Mouse (Mus musculus): ENCODE measurements around the gene Nsl1. TPM values are rescaled to one million over a fixed set of nuclear protein-coding genes. Genes with fewer than 3 reads are reported as not detected.

The Nsl1 gene
- polyA plus RNA-seq, 1 experiment from 2014 or later: 3.6 TPM

DNA sequence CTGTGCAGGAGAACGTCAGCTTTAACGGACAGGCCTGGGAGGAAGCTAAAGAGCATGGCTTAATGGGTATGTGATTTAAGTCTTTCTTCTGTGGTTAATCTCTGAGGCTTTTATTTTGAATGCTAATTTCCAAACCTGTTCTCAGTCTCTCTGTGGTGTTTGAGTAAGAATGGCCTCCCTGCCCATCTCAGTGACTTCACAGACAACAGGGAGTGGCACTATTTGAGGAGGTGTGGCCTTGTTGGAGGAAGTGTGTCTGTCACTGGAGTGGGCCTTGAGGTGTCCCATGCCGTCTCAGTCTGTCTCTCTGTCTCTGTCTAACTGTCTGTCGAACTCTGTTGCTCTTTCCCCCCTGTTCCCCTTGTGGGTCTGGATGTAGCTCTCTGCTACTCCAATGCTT lies 2.4 kb downstream of the Nsl1 start:
- no peaks in the 10 kb centered on the region for H3K9me3 ChIP-seq (ENCODE audit: control insufficient read depth, low read length)
- no peaks in the 10 kb centered on the region for H3K36me3 ChIP-seq (ENCODE audit: control insufficient read depth, insufficient read depth, low read length)
- H3K9ac ChIP-seq (ENCODE audit: low read depth, low read length): no peak overlapping the region
- no peak overlapping the region for H3K27ac ChIP-seq (ENCODE audit: low read depth, low read length)
- no peak overlapping the region for H3K4me2 ChIP-seq (ENCODE audit: low read length)
- H3K4me3 ChIP-seq (ENCODE audit: low read length): no peak overlapping the region
- 93% methylated on average over 4 of the region's 4 CpGs for WGBS
- H3K4me1 ChIP-seq (ENCODE audit: control insufficient read depth, insufficient read depth, low read depth, low read length): peaks cover 11% of the 10 kb centered on the region
- H3K27me3 ChIP-seq (replicated peaks; ENCODE audit: control insufficient read depth, insufficient read depth, low read length): no peaks in the 10 kb centered on the region
- no peak for ATAC-seq

DNA sequence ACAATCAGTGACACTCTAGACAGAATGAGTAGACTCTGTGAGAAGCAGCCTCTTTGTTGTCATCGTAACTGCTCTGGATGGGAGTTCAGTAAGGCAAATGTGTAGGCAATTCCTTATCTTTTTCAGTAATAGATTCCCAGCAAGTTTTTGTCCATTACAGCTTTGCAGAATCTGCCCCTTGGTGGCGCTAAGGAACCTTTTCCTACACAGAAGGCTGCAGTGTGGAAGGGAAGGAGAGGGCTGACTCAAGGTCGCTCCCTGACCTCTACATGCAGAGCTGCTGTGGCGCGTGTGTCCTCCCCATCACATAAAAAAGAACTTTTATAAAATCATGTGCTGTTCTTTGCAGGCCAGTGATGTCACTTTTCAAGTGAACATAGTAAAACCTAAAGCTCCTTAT lies 5.6 kb downstream of the Nsl1 start:
- H3K4me1 ChIP-seq (ENCODE audit: control insufficient read depth, insufficient read depth, low read depth, low read length): peaks cover 2% of the 10 kb centered on the region
- no peaks in the 10 kb centered on the region for H3K36me3 ChIP-seq (ENCODE audit: control insufficient read depth, insufficient read depth, low read length)
- H3K9me3 ChIP-seq (ENCODE audit: control insufficient read depth, low read length): no peaks in the 10 kb centered on the region
- no peak overlapping the region for H3K4me2 ChIP-seq (ENCODE audit: low read length)
- H3K27me3 ChIP-seq (replicated peaks; ENCODE audit: control insufficient read depth, insufficient read depth, low read length): no peaks in the 10 kb centered on the region
- no peak overlapping the region for H3K27ac ChIP-seq (ENCODE audit: low read depth, low read length)
- WGBS: 78% methylated on average over 5 of the region's 5 CpGs
- ATAC-seq: no peak
- H3K4me3 ChIP-seq (ENCODE audit: low read length): no peak overlapping the region
- H3K9ac ChIP-seq (ENCODE audit: low read depth, low read length): no peak overlapping the region

DNA sequence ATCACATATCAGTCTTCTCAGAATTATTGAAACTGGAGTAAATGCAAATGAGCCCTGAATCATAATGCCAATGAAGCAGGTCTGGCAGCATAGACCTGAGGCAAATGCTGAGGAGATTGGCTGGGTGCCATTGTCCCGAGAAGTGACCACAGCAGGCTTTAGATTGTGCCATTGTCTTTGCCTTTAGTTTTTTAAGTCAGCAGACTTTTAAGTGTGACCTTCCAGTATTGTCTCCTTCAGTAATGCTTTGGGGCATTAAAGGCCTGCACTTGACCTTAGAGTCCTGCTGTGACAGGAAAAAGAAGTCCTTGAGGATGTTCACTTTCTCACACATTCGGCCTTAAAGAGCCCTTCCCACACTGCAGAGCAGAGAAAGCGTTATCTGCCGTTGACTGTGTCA lies 7.4 kb downstream of the Nsl1 start:
- Histone ChIP-seq H3K4me2 (ENCODE audit: low read length) (no peak overlapping the region), H3K27ac (ENCODE audit: low read depth, low read length) (no peak overlapping the region), H3K9ac (ENCODE audit: low read depth, low read length) (no peak overlapping the region), H3K9me3 (ENCODE audit: control insufficient read depth, low read length) (no peaks in the 10 kb centered on the region), H3K4me3 (ENCODE audit: low read length) (no peak overlapping the region), H3K27me3 (replicated peaks; ENCODE audit: control insufficient read depth, insufficient read depth, low read length) (no peaks in the 10 kb centered on the region), H3K36me3 (ENCODE audit: control insufficient read depth, insufficient read depth, low read length) (no peaks in the 10 kb centered on the region), H3K4me1 (ENCODE audit: control insufficient read depth, insufficient read depth, low read depth, low read length) (no peaks in the 10 kb centered on the region)
- 81% methylated on average over 4 of the region's 4 CpGs for WGBS
- no peak for ATAC-seq

DNA sequence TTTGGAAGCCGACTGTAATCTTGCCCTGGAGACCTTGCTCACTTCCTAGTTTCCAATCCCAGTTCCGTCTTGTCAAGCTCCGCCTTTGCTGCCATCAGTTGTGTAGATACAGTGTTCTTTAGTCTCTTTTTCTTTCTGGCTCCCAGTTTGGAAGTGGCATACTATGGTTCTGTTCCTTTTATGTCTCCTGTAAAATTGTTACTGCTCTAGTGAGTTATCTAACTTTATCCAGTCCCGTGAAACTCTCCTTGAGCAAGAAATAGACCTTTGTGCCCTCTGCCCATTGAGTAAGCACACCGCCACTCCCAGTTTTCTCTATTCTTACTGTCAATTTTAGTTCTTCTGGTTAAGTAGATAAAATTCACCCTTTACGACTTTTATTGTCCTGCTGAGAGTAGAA lies 8.8 kb downstream of the Nsl1 start:
- Histone ChIP-seq H3K36me3 (ENCODE audit: control insufficient read depth, insufficient read depth, low read length) (no peaks in the 10 kb centered on the region), H3K9ac (ENCODE audit: low read depth, low read length) (no peak overlapping the region), H3K9me3 (ENCODE audit: control insufficient read depth, low read length) (no peaks in the 10 kb centered on the region), H3K4me3 (ENCODE audit: low read length) (no peak overlapping the region), H3K27me3 (replicated peaks; ENCODE audit: control insufficient read depth, insufficient read depth, low read length) (no peaks in the 10 kb centered on the region), H3K27ac (ENCODE audit: low read depth, low read length) (no peak overlapping the region), H3K4me1 (ENCODE audit: control insufficient read depth, insufficient read depth, low read depth, low read length) (no peaks in the 10 kb centered on the region), H3K4me2 (ENCODE audit: low read length) (no peak overlapping the region)
- no peak for ATAC-seq
- 87% methylated on average over 6 of the region's 6 CpGs for WGBS

DNA sequence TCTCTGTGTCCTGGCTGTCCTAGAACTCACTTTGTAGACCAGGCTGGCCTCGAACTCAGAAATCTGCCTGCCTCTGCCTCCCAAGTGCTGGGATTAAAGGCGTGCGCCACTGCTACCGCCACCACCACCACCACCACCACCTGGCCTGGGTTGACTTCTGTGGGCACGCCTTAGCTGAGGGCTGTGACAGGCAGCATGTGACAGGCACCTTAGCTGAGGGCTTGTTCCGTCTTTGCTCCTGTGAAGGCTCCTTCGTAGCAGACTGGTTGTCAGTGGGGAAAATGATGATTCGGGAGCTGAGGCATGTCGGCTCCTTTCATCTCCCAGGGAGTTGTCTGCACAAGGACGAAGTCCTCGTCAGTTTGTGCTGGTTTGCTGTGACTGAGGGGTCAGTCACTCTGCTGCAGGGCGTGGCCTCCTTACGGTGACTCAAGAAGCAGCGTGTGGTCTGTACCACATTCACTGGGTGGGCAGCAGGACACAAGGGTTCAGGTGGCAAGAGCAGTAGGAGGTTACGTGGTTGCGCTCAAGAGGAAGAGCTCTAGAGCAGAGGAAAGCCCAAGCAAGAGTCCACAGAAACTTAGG lies 9.6 kb downstream of the Nsl1 start:
- H3K4me3 ChIP-seq (ENCODE audit: low read length): no peak overlapping the region
- no peaks in the 10 kb centered on the region for H3K27me3 ChIP-seq (replicated peaks; ENCODE audit: control insufficient read depth, insufficient read depth, low read length)
- H3K4me2 ChIP-seq (ENCODE audit: low read length): no peak overlapping the region
- no peaks in the 10 kb centered on the region for H3K9me3 ChIP-seq (ENCODE audit: control insufficient read depth, low read length)
- no peak overlapping the region for H3K9ac ChIP-seq (ENCODE audit: low read depth, low read length)
- no peaks in the 10 kb centered on the region for H3K36me3 ChIP-seq (ENCODE audit: control insufficient read depth, insufficient read depth, low read length)
- H3K27ac ChIP-seq (ENCODE audit: low read depth, low read length): no peak overlapping the region
- no peaks in the 10 kb centered on the region for H3K4me1 ChIP-seq (ENCODE audit: control insufficient read depth, insufficient read depth, low read depth, low read length)
- no peak for ATAC-seq
- WGBS: 91% methylated on average over 16 of the region's 16 CpGs

DNA sequence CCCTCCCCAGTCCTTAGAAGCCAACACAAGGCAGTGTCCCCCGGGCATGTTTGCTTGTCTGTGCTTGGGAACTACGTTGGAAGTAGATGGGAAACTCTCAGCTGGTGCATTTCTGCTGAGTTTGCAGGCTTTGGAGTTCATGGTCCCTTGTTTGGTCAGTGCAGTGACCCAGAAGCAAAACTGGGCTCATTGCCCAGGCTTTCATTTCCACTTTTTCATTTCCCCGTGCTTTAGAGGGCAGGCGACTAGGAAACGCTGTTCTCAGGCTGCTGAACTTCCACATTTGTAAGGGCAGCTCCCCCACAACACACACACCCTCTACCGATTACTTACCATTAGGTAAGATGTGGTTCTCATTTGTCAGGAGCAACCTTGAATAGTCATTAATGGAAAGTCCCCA lies 10.2 kb downstream of the Nsl1 start:
- H3K36me3 ChIP-seq (ENCODE audit: control insufficient read depth, insufficient read depth, low read length): no peaks in the 10 kb centered on the region
- no peak overlapping the region for H3K4me3 ChIP-seq (ENCODE audit: low read length)
- H3K4me2 ChIP-seq (ENCODE audit: low read length): no peak overlapping the region
- no peaks in the 10 kb centered on the region for H3K9me3 ChIP-seq (ENCODE audit: control insufficient read depth, low read length)
- no peak overlapping the region for H3K27ac ChIP-seq (ENCODE audit: low read depth, low read length)
- no peaks in the 10 kb centered on the region for H3K4me1 ChIP-seq (ENCODE audit: control insufficient read depth, insufficient read depth, low read depth, low read length)
- no peaks in the 10 kb centered on the region for H3K27me3 ChIP-seq (replicated peaks; ENCODE audit: control insufficient read depth, insufficient read depth, low read length)
- no peak for ATAC-seq
- H3K9ac ChIP-seq (ENCODE audit: low read depth, low read length): no peak overlapping the region
- WGBS: 66% methylated on average over 6 of the region's 6 CpGs

DNA sequence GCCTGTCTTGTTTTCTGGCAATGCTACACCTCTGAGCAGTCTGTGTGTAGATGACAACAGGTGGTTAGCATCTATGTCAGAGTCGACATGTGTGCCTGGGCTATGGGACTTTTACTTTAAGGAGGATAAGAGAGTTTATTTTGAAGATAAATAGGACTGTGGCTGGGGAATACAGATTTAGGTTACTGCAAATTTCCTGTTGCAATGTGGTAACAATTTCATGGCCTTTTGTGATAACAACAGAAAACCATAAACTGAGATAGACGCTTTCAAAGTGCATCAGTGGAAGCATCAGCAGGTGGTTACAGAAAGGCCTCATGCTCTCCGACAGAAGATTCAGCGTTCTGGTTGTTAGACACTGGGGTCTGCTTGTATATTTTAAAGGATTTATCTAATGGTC lies 10.7 kb downstream of the Nsl1 start:
- H3K27me3 ChIP-seq (replicated peaks; ENCODE audit: control insufficient read depth, insufficient read depth, low read length): no peaks in the 10 kb centered on the region
- H3K4me3 ChIP-seq (ENCODE audit: low read length): no peak overlapping the region
- H3K9me3 ChIP-seq (ENCODE audit: control insufficient read depth, low read length): no peaks in the 10 kb centered on the region
- H3K4me1 ChIP-seq (ENCODE audit: control insufficient read depth, insufficient read depth, low read depth, low read length): no peaks in the 10 kb centered on the region
- no peaks in the 10 kb centered on the region for H3K36me3 ChIP-seq (ENCODE audit: control insufficient read depth, insufficient read depth, low read length)
- no peak overlapping the region for H3K27ac ChIP-seq (ENCODE audit: low read depth, low read length)
- no peak for ATAC-seq
- WGBS: 89% methylated on average over 4 of the region's 4 CpGs
- H3K9ac ChIP-seq (ENCODE audit: low read depth, low read length): no peak overlapping the region
- no peak overlapping the region for H3K4me2 ChIP-seq (ENCODE audit: low read length)

DNA sequence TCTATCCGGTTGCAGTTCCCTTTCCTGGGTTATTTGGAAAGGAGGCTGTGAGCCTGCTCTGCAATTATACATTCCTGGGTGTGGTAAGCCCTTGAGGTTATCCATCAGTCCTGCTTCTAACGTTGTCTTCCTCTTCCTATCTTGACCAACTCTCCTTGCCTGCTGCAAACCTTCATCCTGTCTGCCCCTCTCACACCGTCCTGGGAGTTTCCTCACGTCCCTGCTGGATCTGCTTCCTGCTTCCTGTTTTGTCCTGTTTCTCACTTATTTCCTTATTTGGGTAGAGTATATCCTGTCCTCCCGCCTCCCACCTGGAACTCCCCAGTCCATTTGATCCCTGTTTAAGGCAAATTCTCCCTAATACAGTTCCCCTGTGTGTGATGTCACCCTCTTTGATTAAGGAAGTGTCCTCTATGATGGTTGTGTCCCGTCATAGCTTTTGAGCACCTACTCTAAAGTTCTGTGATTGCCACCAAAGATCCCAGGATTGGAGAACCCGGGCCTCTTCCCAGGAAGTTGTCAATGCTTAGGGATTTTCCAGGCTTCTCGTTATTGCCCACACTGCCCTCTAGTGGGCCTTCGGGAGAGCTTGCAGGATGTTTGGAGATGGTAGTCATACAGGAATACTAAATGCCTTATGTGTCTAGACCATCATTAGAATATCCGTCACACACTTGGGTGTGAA lies 12.5 kb downstream of the Nsl1 start:
- H3K27me3 ChIP-seq (replicated peaks; ENCODE audit: control insufficient read depth, insufficient read depth, low read length): no peaks in the 10 kb centered on the region
- H3K4me1 ChIP-seq (ENCODE audit: control insufficient read depth, insufficient read depth, low read depth, low read length): no peaks in the 10 kb centered on the region
- no peak overlapping the region for H3K27ac ChIP-seq (ENCODE audit: low read depth, low read length)
- no peak for ATAC-seq
- no peak overlapping the region for H3K4me2 ChIP-seq (ENCODE audit: low read length)
- no peak overlapping the region for H3K4me3 ChIP-seq (ENCODE audit: low read length)
- no peaks in the 10 kb centered on the region for H3K9me3 ChIP-seq (ENCODE audit: control insufficient read depth, low read length)
- no peaks in the 10 kb centered on the region for H3K36me3 ChIP-seq (ENCODE audit: control insufficient read depth, insufficient read depth, low read length)
- 66% methylated on average over 10 of the region's 10 CpGs for WGBS
- H3K9ac ChIP-seq (ENCODE audit: low read depth, low read length): no peak overlapping the region

DNA sequence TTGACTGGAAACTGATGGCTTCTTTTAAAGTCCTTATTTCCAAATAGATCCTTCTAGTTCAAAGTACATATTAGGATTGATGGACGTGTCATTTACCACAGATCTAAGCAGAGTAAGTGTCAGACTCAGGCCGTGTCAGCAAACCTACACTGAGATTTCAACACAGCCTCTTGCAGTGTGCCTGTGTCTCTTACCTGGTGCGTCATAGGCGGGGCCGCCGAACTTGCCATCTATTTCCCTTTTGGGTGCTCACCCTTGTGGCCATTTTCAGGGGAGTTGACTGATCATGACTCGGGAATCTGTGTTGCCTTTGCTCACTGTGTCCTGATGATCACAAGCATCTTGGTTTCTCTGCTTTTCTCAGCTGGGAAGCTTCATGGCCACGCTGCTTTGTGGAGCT lies 20.4 kb downstream of the Nsl1 start:
- Histone ChIP-seq H3K4me3 (ENCODE audit: low read length) (no peak overlapping the region), H3K27me3 (replicated peaks; ENCODE audit: control insufficient read depth, insufficient read depth, low read length) (no peaks in the 10 kb centered on the region), H3K27ac (ENCODE audit: low read depth, low read length) (no peak overlapping the region), H3K4me1 (ENCODE audit: control insufficient read depth, insufficient read depth, low read depth, low read length) (no peaks in the 10 kb centered on the region), H3K9me3 (ENCODE audit: control insufficient read depth, low read length) (no peaks in the 10 kb centered on the region), H3K9ac (ENCODE audit: low read depth, low read length) (no peak overlapping the region), H3K36me3 (ENCODE audit: control insufficient read depth, insufficient read depth, low read length) (no peaks in the 10 kb centered on the region), H3K4me2 (ENCODE audit: low read length) (no peak overlapping the region)
- 90% methylated on average over 8 of the region's 8 CpGs for WGBS
- ATAC-seq: no peak

All from hindbrain, embryonic 16.5 days (tissue).